Mouse (Mus musculus) lung, embryonic 14.5 days (tissue): Measurements from ENCODE around the gene Pfas. TPM values are rescaled to one million over a fixed set of nuclear protein-coding genes. Genes with fewer than 3 reads are reported as not detected.
A peak's percentile ranks its signal among the peaks of the same experiment; 100 is the strongest.
"Not testable (repeated sequence)": the region's sequence is repeated elsewhere in the genome, so short reads cannot be mapped to it uniquely, and the experiment has no call there.

Source experiments
- ATAC-seq: fragments of 200-750 bp; cut with Nextera tagmentation; 2 replicates; pipeline ENCODE4 v1.8.0; 2017; ENCODE audit warnings: mild to moderate bottlenecking, moderate TSS enrichment, moderate library complexity; ENCODE audit not compliant: insufficient read depth
- DNase-seq: peaks from one replicate; pipeline ENCODE4 v3.0.0-alpha.2; 2015
- H3K27ac ChIP-seq: fragments of 300-500 bp; sonication (generic); 2 replicates; pipeline ENCODE4 v1.5.1; 2014; ENCODE audit warnings: low read depth, mild to moderate bottlenecking, moderate library complexity
- H3K27me3 ChIP-seq: fragments of 300-500 bp; sonication (generic); 2 replicates; pipeline ENCODE4 v1.6.1; 2014; ENCODE audit warnings: low read length, control low read depth; ENCODE audit not compliant: insufficient read depth
- H3K36me3 ChIP-seq: fragments of 300-500 bp; sonication (generic); 2 replicates; pipeline ENCODE4 v1.6.1; 2014; ENCODE audit warnings: control low read depth; ENCODE audit not compliant: insufficient read depth
- H3K4me1 ChIP-seq: fragments of 300-500 bp; sonication (generic); 2 replicates; pipeline ENCODE4 v1.6.1; 2014; ENCODE audit warnings: antibody characterized with exemption, control low read depth; ENCODE audit not compliant: insufficient read depth
- H3K4me2 ChIP-seq: fragments of 300-500 bp; sonication (generic); 2 replicates; pipeline ENCODE4 v1.6.1; 2014; ENCODE audit warnings: mild to moderate bottlenecking
- H3K4me3 ChIP-seq: fragments of 300-500 bp; sonication (generic); 2 replicates; pipeline ENCODE4 v1.5.1; 2014; ENCODE audit warnings: low read depth, low read length
- H3K9ac ChIP-seq: fragments of 300-500 bp; sonication (generic); 2 replicates; pipeline ENCODE4 v1.6.1; 2014
- H3K9me3 ChIP-seq: fragments of 300-500 bp; sonication (generic); 2 replicates; pipeline ENCODE4 v1.6.1; 2016; ENCODE audit warnings: low read depth, low read length, control low read depth
- CTCF ChIP-seq: IDR thresholded peaks from 2 replicates; pipeline ENCODE4 v1.5.1; 2016; ENCODE audit warnings: antibody characterized with exemption, low read depth
- WGBS: fragments of 180-500 bp; shearing (Covaris S2); extraction: QIAGEN DNeasy Blood & Tissue Kit; methylation state at CpG from one replicate; pipeline ENCODE4 v1.1.7; 2014; 5-methylcytosine and 5-hydroxymethylcytosine counted together
- polyA plus RNA-seq: library from polyadenylated mRNA; unstranded; fragments of >200 nt; fragmentation: Nextera tagmentation; extraction: Ambion mirVana; gene quantifications from 2 replicates; pipeline ENCODE4 v1.2.1, GENCODE M21; 2014

The Pfas gene
- polyA plus RNA-seq, 1 experiment from 2014 or later: 43.3 TPM

DNA sequence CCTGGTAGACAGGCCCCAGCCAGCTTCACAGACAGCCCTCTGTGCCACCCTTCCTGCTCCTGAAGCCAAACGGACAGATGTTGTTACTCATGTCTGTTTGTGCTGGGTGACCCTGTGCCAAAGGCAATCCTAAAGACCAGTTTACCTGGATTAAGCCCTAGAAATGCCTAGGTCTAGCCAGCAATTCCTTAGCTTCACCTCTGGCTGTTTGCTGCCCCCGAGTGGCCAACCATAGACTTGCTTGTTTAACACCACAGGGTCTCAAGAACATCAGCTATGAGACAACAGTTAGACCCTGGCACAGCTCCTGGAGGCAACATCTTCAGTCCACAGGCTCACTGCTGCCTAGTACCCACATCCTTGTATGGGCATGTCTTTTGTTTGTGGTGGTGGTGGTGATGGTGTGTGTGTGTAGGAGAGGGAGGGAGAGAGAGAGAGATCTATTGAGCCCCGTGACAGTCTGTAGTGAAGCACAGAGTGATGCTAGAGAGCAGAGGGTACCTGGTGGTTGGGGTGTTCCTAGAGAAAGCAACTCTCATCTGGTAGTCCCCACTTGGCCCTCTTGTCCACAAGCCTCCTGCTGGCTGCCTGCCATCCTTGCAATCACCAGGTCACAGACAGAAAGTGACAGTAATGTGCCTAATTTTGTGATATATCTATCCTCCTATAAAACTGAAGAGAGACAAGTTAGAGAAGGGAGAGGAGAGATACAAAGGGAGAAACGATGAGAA lies 25.5 kb downstream of the Pfas start:
- Histone ChIP-seq H3K4me2 (no peak overlapping the region), H3K9ac (no peak overlapping the region), H3K36me3 (peaks cover 20% of the 10 kb centered on the region), H3K4me3 (no peak overlapping the region), H3K27ac (no peak overlapping the region), H3K4me1 (no peaks in the 10 kb centered on the region), H3K27me3 (no peaks in the 10 kb centered on the region), H3K9me3 (no peaks in the 10 kb centered on the region)
- peak; percentile 49; the same call in 1 of the 2 replicates for ATAC-seq
- peak; percentile 90 for DNase-seq
- TF ChIP-seq CTCF: peak; percentile 89
- 27% methylated on average over 4 of the region's 4 CpGs for WGBS

DNA sequence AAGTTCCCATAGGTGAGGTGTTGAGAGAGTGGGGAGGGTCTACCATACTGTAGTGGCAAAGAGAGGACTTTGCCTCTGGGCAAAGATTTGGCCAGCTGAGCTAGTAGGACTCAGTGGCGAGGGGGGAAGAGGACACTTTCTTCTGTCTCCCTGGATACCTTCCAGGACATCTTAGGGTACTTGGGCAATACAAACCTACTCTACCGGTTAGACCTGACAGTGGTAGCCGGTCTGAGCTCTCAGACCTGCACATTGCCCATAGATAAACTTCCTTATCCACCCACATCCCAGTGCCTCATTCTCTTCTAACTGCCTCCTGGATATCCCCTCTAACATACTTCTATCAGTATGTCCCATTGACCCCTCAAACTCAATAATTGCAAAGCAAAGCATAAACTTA lies 27.3 kb downstream of the Pfas start:
- 50% methylated on average over 3 of the region's 3 CpGs for WGBS

DNA sequence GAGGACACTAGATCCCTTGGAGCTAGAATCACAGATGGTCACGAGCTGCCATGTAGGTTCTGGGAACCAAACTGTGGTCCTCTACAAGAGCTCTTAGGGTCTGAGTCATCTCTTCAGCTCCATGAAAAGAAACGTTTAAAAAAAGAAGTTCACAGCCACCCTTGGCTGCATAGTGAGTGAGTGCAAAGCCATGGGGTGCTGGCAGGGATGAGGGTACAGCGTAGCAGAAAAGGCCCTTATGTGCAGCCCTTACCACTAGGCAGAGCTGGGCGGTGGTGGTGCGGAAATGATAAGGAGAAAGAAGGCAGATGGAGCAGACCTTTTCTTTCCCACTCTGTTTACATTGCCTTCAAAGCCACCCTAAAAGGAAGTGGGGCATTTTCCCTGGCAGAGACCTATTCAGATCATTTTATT lies 28.9 kb downstream of the Pfas start:
- Histone ChIP-seq H3K9ac (no peak overlapping the region), H3K27me3 (no peaks in the 10 kb centered on the region), H3K27ac (no peak overlapping the region), H3K4me2 (no peak overlapping the region), H3K4me1 (no peaks in the 10 kb centered on the region), H3K4me3 (no peak overlapping the region), H3K36me3 (no peaks in the 10 kb centered on the region), H3K9me3 (no peaks in the 10 kb centered on the region)
- ATAC-seq (no peak), DNase-seq (no peak)
- no peak for TF ChIP-seq CTCF
- WGBS: 34% methylated on average over 5 of the region's 5 CpGs

More for the DNA sequence above, 27.3 kb downstream of the Pfas start:
- no peak overlapping the region for H3K27ac ChIP-seq
- H3K4me3 ChIP-seq: no peak overlapping the region
- H3K27me3 ChIP-seq: no peaks in the 10 kb centered on the region
- no peaks in the 10 kb centered on the region for H3K9me3 ChIP-seq
- H3K9ac ChIP-seq: no peak overlapping the region
- H3K36me3 ChIP-seq: 0 out of 2 replicates have a peak, but pooled peaks cover 3% of the 10 kb centered on the region
- ATAC-seq (no peak), DNase-seq (no peak)
- H3K4me2 ChIP-seq: no peak overlapping the region
- no peak for TF ChIP-seq CTCF
- H3K4me1 ChIP-seq: no peaks in the 10 kb centered on the region

DNA sequence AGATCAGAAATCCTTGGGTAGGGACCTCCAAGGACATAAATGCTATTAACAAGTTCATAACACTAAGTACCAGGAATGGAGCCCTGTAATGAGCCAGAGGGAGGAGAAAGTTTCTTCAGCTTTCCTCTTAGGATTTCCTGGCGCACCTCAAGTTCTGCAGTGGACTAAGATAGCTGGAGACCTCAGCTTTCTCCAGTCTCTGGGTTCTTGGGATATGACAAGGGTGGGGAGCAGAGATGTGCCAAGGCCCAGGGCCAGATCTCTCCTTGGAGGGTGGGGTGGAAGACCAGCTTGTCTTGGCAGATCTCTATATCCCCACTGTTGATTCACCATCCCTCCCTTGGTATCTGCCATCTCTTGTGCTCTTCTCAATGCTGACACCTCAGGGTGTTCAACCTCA lies 32.7 kb downstream of the Pfas start:
- Histone ChIP-seq H3K9me3 (no peaks in the 10 kb centered on the region), H3K27me3 (no peaks in the 10 kb centered on the region), H3K4me1 (no peaks in the 10 kb centered on the region; the same call in 1 of the 2 replicates), H3K9ac (no peak overlapping the region), H3K27ac (no peak overlapping the region), H3K4me3 (no peak overlapping the region), H3K36me3 (no peaks in the 10 kb centered on the region), H3K4me2 (no peak overlapping the region)
- TF ChIP-seq CTCF: no peak
- 93% methylated on average over 1 of the region's 1 CpGs for WGBS
- DNase-seq (no peak), ATAC-seq (no peak)

DNA sequence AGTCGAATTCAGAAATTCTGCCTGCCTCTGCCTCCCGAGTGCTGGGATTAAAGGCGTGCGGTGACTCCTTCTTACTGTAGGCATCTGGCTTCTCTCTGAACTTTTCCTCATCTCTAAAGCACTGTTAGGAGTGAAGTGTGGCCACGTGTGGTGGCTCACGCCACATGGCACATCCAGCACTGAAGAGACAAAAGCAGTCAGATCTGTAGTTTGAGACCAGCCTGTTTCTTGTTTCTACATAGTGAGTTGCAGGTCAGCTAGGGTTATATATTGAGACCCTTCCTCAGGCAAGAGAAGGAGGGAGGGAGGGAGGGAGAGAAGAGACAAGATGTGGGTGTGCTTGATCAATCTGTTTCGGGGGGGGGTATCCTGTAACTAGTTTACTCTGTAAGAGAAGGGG lies 33.2 kb downstream of the Pfas start, which contains the start of gene Rangrf:
TSS of gene Rangrf (minus strand) at position 101 of the 400 bp plus-strand sequence.
- ATAC-seq: no peak
- Histone ChIP-seq H3K36me3 (no peaks in the 10 kb centered on the region), H3K4me1 (no peaks in the 10 kb centered on the region; the same call in 1 of the 2 replicates), H3K4me2 (peak within 1 kb of the TSS; percentile 73), H3K9ac (peak within 1 kb of the TSS; percentile 21), H3K9me3 (no peaks in the 10 kb centered on the region), H3K4me3 (peak within 1 kb of the TSS; percentile 44), H3K27ac (no peak within 1 kb of the TSS), H3K27me3 (no peaks in the 10 kb centered on the region)
- 73% methylated on average over 7 of the region's 7 CpGs for WGBS
- no peak for DNase-seq
- no peak for TF ChIP-seq CTCF

DNA sequence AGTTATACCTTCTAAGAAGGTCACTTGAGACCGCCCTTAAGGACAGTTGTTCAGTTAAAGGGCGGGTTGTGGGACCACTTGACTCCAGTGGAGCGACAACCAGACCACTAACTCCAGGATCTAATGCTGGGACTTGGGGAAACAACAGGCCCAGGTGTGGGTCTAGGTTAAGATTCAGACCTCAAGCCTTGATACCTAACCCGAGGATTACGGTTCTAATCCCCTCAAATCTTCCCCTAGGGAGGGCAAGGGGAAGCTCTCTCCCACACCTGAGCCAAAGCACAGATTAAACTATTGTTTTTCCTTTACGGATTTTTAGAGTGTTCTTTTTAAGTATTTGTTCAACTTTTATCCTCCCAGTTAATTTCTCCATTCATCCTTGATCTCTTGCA lies 34.2 kb downstream of the Pfas start:
- no peak overlapping the region for H3K27ac ChIP-seq
- WGBS: 26% methylated on average over 6 of the region's 6 CpGs

DNA sequence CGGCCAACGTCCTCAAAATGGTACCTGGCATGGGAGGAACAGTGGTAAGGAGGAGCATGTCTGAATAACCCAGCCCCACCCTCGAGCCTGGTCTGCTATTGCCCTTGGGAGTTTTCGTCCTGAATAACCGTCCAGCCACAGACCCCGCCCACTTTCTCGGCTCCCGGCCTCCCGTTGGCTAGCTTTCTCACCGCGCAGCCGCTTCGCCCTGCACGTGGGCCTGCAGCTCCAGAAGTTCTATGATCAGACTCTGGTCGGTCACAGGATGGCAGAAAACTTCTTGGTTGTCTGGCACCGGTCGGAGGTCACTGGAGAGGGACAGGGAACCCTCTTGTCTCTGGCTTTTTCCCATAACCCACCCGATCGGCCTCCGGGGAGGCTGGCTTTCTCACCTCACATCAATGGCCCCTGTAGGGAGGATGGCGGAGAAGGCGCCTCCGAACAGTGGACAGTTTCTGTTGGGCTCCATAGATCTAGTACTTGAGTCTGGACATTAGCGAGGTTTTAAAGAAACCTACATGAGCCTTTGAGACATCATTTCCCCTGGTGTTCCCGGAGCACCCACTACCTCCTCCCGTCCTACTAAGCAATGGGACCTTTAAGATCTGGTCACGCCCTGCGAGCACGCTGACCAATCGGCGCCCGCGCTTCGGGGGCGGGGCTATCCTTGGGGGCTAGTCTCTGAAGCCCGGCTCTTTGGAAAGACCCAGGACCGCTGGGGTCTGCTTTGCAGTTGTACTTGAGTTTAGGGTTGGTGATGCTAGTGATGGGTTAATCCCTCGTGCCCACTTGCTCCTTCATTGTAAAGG lies 34.8 kb downstream of the Pfas start:
- ATAC-seq: peak; percentile 93
- H3K27ac ChIP-seq, H3K36me3 ChIP-seq, H3K27me3 ChIP-seq, H3K4me1 ChIP-seq, H3K9me3 ChIP-seq: not testable (repeated sequence)
- under 1% methylated on average over 37 of the region's 38 CpGs for WGBS
- peak; percentile 95 for DNase-seq
- Histone ChIP-seq H3K4me2 (peak overlapping the region; percentile 73), H3K9ac (peak overlapping the region; percentile 26), H3K4me3 (peak overlapping the region; percentile 44)

More for the DNA sequence above, 34.2 kb downstream of the Pfas start:
- peak overlapping the region; percentile 21; the same call in 1 of the 2 replicates for H3K9ac ChIP-seq
- no peaks in the 10 kb centered on the region for H3K36me3 ChIP-seq
- H3K4me3 ChIP-seq: peak overlapping the region; percentile 44
- no peaks in the 10 kb centered on the region for H3K9me3 ChIP-seq
- DNase-seq: no peak
- no peaks in the 10 kb centered on the region for H3K27me3 ChIP-seq
- TF ChIP-seq CTCF: no peak
- peak; percentile 18; the same call in 1 of the 2 replicates for ATAC-seq
- H3K4me2 ChIP-seq: peak overlapping the region; percentile 73
- H3K4me1 ChIP-seq: no peaks in the 10 kb centered on the region; the same call in 1 of the 2 replicates
